Mouse (Mus musculus) left cerebral cortex, postnatal 36 days (tissue): ENCODE data around the gene F2r. TPM values are rescaled to one million over a fixed set of nuclear protein-coding genes. Genes with fewer than 3 reads are reported as not detected.

Source experiments
- DNase-seq, 2 experiments: peaks; one replicate each; pipeline ENCODE4 v3.0.0; 2021 to 2022; ENCODE audit warnings: low spot score in 2 of 2, mixed read lengths in 1 of 2
- intact Hi-C: fragments of 180-260 bp; cut with DNase I; formaldehyde crosslinking; loops from one replicate; pipeline ENCODE4 v1.15.1; 2025
- total RNA-seq, 2 experiments: library from RNA; stranded (reverse); gene quantifications; 2 replicates each; pipeline ENCODE4 v1.2.3; 2021

Gene F2r
- total RNA-seq, 2 experiments from 2014 or later, result 4.1 to 4.3 TPM

DNA sequence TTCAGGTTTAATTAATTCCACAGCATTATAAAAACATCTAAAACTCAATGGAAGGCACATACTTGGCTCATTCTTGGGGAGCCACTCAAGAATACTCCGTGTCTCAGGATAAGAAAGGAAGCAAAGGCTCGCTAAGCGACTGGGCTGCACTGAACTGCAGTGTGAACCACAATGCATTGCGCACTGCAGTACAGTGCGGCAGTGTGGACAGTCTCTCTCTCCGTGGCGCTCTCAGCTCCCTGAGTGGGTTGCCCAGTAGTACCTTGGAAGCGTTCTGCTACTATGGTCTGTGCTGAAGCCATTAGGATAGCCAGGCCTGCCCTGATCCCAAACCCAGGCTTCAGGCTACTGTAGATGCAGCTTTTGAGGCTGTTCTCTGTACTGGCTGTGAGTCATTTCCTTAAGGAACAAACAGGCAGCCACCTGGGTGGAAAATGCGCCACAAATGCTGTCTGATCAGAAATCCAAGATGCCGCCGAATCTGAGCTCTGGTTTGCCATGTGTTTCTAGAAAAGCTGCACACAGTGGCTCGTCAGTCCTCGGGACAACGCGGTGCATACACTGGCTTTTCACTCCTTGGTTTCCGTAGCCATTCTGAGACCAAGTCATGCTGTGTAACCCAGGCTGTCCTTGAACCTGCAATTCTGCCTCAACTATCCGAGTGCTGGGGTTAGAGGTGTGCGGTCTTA is 19.9 kb downstream of the F2r start:
- intact Hi-C loops, result no loop called here
- DNase-seq, result no peak

DNA sequence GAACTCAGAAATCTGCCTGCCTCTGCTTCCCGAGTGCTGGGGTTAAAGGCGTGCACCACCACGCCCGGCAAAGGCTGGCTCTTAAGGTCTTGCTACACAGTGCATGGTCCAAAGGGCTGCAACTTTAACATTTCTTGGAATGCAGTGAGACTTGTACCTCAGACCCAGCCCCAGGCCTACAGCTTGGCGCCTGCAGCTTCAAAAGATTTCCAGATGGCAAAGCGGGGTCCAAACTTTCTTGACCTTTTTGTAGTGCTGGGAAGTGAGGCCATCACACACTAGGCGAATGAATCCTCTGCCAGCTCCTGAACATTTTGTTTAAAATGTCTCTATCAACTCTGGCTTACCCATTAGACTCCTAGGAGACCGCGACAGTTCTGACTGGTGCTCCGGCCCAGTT is 20.7 kb downstream of the F2r start:
- DNase-seq, result no peak

DNA sequence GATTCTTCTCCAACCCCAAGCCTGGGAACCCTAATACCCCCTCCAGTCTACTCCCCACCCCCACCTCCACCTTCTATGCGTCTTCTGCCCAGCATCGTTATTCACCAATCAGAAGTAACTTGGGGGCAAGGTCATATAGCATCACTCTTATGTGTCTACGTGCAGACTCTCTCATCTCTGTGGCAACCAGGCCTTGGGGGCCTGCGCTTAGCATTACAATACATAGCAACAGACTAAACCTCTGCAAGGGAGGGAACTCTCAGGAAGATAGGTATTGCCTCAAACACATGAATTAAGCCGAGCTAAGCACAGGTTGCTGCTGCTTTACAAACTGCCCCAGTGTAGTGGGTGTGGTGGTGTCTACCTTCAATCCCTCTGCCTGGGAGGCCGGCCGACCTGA is 21.6 kb downstream of the F2r start:
- DNase-seq, result no peak
- intact Hi-C loops, result no loop called here

More for the DNA sequence above, 20.7 kb downstream of the F2r start:
- intact Hi-C loops, result no loop called here

DNA sequence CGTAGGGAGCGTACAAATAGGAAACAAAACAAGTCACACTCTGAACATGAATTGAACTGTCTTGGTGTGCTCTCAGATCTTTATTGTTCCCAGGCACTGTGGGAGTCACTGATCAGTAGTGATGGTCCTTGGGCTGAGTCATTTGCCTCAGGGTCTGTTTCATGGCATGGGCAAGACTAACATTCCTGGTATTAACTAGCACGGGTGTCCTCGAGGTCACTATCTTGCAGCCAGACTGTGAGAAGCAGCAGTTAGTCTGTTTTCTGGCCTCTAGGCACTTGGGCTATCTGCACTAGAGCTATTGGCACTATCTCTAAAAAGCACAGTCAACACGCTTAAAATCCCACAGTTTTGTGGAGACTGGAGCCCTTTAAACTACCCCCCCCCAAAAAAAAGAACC is 22.4 kb downstream of the F2r start:
- intact Hi-C loops, result no loop called here
- no peak for DNase-seq

DNA sequence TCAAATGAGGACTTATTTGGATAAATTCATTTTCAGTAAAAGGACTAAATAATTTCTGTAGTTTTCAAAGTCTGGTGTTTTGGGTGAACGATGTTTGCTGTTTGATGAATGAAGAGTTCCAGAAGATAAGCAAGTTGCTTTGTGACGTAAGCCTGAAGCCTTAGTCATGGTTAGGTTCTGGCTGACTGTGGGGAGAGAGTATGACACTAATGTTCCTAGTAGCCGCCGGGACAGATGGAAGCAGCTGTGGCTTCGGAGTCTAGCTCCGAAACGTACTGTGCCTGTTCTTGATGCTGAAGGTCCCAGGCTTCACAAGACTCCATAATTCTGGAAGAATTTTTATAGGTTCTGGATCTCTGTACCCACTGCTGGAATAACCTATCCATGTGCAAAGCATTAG is 22.9 kb downstream of the F2r start:
- intact Hi-C loops, result no loop called here
- no peak for DNase-seq

DNA sequence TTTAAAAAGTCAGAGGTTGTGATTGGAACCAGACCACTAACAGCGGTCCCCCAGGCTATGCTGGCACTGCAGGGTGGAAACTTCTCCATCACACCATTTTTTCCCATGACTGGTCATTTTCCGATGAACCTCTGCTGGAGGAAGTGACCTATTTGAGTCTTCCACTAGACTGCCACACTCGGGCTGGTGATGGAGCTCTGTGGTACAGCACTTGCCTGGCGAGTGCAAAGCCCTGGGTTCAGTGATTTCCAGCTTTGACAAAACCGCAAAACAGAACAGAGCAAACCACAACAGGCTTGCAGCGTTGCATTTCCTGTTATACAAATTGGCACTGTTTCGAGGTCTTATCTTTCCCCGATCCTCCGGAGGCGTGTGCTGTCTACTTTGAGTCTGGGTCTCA is 25.4 kb downstream of the F2r start:
- intact Hi-C loops, result no loop called here
- DNase-seq, result no peak

DNA sequence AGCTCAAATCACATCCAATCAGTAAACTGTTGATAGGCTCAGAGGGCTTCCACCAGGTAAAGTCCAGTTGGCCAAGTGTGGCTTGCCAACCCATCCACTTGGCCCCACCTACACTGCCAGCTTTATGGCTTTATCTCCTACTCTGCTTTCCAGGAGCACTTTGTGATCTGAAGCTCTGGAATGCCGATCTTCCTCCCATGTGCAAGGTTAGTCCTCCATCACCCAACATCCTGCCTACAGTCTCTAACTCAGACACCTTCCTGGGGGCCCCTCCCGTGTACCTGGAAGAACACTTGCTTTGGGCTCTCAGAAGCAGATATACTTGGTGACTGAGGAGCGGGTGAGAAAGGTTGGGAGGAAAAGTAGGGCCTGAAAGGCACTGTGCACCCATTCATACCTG is 26.7 kb downstream of the F2r start:
- intact Hi-C loops, result no loop called here
- DNase-seq, result no peak

DNA sequence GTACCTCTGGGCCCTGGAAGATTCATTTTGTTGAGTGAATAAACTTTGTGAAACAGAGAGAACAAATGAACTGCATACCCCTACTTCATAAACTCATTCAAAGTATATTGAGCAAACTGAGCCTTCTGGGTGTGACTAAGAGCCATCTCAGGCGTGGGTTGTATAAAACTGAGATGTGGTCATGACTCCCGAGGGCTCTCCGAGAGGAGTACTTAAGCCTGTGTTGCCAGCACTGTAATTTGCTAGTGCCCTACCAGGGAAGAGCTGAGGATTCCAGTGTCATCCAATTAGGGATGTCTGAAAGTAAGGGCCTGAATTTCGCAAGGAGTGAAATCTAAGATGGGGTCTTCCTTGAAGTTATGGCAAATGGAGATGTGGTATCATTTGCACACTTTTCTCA is 30.7 kb downstream of the F2r start:
- no peak for DNase-seq
- intact Hi-C loops, result no loop called here

DNA sequence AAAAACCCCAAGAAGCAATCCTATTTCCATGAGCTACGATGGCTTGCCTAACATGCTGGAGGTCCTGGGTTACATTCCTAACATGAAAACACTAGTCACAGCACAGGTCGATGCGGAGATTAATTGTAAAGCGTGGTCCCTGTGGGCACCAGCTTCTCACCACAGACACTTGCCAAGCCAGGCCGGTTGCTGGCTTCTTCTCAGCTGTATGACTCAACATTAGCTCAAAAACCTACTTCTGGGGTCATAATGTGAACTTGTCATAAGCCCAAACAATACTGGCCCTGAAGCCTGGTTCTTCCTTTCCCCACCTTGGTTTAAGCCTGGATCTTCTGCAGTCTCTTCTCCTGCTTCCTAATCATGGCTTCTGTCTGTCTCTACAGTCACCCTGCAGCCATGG is 33.4 kb downstream of the F2r start:
- DNase-seq, result no peak
- intact Hi-C loops, result no loop called here

DNA sequence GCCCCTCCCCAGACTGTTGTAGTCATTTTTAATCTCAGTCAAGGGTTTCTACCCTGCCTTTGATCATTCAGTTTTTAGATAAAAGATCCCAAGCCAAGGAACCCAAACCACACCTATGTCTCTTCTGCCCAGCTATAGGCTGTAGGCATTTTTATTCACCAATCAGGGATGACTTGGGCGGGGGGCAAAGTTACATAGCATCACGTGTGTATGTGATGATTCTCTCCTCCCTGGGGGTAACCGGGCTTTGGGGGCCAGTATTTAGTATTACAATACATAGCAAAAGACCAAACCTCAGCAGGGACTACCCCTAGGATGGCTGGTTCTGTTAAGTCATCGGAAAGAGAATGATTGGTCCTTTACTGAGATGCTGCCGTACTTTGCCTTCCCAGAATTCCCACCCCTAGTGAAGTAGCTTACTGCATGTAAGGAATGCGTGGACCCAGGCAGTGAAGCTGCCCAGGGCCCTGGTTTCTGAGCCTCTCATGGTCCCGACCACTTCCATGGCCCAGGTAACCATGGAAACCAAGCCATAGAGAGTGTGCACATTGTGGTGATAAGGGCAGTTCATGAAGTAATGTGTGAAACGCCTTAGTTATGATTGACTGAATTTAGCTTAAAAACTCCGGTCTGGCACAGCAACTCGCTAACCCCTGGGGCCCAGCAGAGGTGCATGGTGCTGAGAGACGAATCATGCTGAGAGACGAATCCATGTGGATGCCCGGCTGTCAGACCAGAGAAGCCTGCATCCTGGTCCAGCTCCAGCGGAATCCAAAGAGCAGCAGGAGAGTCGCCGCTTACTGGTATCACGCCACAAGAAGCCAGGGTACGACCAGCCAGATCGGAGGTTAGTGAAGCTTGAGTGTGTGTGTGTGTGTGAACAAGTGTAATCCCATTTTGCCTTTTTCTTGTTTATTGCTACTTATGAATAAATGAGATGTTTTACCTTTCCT is 34.8 kb downstream of the F2r start:
- intact Hi-C loops, result no loop called here
- no peak for DNase-seq

DNA sequence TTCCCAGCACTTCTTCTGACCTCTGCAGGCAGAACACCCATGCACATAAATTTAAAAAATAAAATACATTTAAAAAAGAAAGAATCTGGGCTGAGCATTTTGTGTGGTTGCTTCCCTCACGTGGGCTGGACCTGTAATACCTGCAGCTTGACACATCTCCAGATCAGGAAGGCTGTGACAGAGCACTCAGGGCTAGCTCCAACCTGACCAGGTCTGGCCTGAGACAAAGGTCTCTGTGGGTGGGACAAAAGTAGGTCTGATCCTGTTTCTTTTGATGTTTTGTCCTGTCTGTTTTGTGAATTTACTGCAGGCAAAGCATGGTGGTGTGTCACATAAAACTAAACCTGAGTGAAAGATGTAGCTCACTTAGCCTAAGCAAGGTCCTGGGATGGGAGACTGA is 36.4 kb downstream of the F2r start:
- intact Hi-C loops, result no loop called here
- no peak for DNase-seq

DNA sequence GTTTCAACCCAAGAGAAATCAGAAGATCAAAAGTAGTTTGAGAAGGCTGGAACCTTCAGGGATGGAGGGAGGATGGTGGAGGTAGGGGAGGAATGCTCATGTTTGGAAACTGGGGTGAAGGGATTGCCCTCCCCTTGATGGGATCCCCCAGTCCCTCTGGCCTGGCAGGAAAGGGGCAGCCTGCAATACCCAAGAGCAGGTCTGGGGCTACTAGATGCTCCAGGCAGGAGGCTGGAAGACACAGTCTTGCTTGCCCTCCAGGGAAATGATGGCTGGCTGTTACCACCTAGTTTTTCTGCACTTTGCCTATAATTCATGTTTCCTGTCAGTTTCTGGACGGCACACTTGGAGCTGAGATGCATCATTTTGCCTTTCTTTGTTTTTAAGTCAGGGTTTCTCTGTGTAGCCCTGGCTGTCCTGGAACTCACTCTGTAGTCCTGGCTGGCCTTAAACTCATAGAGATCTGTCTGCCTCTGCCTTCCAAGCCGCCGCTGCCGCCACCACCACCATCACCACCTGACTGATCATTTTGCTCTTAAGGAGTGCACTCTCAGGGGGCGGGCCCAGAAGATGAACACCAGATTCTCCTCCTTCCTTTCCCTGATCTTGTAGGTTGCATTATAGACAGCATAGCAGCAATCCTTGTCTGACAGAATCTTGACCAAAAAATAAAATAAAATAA is 40.1 kb downstream of the F2r start:
- intact Hi-C loops, result no loop called here

DNA sequence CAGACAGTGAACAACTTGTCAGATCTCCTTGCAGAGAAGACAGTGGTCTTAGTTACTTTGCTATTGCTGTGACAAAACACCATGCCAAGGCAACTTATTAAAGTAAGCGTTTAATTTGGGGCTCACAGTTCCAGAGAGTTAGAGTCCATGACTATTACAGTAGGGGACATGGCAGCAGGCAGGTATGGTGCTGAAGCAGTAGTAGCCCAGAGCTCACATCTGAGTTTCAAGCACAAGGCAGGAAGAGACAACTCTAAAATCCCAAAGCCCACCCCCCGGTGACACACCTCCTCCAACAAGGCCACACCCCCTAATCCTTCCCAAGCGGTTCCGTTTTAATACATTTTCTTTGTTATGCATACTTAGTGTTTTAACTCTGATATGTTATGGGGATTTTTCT is 47.4 kb downstream of the F2r start:
- intact Hi-C loops, result no loop called here
- no peak for DNase-seq

More for the DNA sequence above, 40.1 kb downstream of the F2r start:
- DNase-seq, result no peak

DNA sequence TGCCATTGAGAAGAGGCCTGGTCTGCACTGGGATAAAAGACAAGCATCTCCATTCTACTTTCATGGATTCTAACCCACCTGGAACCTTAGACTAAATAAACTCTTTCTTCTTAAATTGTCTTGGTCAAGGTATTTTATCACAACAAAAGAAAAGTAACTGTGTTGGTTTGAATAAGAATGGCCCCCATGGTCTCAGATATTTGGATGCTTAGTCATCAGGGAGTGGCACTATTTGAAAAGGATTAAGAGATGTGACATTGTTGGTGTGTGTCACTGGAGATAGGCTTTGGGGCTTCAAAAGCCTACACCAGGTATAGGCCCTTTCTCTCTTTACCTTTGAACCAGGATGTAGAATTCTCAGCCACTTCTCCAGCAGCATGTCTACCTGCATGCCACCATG is 49.0 kb downstream of the F2r start:
- intact Hi-C loops, result loop anchor here (10.0 kb wide), 1 partner anchor 375 kb away; no protein-coding TSS in a partner anchor
- DNase-seq, result no peak

DNA sequence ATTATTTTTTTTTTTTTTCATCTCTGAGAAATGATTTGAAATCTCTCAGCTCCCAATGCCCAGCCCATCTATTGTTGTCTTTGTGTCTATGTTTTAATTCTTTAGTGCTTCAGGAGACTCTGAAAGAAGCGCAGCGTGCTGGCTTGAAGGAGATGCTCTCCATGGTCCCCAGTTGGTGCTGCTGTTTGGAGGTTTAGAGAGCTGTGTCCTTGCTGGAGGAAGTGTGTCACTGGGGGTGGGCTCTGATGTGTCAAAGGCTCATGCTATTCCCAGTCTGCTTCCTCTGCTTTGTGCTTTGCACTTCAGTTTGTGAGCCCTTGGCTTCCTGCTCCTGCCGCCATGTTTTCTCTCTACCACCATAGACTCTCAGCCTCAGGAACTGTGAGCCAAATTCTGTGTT is 50.0 kb downstream of the F2r start:
- intact Hi-C loops, result loop anchor here (10.0 kb wide), 1 partner anchor 376 kb away; no protein-coding TSS in a partner anchor
- no peak for DNase-seq

DNA sequence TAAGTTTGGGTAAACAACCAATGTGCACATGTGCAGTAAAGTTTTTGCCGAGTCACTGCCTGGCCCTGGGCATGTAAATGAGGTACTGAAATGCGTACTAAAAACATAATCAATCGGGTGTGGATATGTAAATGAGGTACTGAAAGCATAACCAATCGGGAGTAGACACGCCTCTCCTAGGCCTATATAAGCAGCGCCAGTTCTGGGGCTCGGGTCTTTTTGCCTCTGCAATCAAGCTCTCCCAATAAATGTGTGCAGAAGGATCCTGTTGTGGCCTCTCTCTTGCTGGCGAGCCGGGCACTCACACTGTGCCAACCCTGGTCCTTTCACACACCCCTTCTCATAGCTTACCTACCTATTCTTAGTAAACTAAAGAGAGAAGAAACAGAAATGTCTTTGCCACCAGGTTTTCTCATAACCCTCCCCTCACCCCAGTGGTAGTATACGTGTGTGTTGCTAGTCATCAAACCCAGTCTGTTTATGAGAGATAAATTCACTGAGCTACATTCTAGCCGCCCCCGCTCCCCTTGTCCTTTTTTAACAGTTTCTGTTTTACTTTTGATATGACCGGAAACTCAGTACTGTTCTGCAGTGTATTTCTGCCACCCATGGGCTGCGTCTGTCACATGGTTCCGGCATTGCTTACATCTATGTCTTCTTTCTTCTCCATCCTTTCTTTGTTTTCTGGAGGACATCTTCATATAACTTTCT is 51.3 kb downstream of the F2r start:
- intact Hi-C loops, result loop anchor here (10.0 kb wide), 1 partner anchor 378 kb away; no protein-coding TSS in a partner anchor
- DNase-seq, result no peak

DNA sequence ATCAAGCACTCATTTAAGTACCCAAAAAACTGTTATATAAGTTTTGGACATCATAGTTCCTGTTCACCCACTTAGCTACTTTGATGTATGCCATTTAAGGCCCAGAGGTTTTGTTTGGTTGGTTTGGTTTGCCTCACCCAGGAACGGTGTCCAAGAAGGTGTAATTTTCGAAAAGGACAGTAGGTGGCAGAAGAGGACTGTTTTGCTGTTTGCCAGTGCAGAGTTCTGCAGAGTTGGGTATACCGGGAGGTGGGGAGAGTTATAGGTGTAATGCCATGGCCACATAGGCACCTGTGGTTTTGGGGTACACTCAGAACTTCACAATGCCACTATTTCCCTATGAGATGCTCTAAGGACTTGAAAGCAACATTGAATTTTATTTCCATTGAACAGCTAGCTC is 54.6 kb downstream of the F2r start:
- DNase-seq, result peak; percentile 38 to 67
- intact Hi-C loops, result loop anchor here (1.0 to 10.0 kb wide), 3 partner anchors 104 to 381 kb away; no protein-coding TSS in a partner anchor

DNA sequence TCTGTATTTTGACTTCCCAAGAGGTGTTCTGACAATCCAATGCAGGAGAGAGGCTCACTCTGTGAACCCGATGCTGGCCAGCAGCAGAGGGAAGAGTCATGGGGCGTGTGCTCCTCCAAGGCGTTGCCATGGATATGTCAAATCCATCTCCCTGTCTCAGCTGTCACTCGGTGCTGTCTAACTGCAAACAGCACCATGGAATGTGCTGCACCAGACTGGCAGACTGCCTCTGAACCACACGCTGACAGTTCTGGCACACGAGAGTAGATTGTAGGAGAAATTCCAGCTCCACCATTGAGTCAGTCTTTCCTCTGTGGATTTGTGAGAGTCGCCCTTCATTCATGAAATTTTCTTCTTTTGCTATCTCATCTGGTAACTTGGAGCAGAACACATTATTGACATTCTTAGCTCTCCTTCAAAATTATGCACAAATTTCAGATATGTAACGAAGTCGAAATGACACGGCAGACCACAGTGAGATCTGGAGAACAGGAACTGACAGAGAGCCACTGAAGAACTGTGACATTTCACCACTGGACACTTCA is 55.1 kb downstream of the F2r start:
- no peak for DNase-seq
- intact Hi-C loops, result loop anchor here (1.0 to 10.0 kb wide), 3 partner anchors 104 to 382 kb away; no protein-coding TSS in a partner anchor

DNA sequence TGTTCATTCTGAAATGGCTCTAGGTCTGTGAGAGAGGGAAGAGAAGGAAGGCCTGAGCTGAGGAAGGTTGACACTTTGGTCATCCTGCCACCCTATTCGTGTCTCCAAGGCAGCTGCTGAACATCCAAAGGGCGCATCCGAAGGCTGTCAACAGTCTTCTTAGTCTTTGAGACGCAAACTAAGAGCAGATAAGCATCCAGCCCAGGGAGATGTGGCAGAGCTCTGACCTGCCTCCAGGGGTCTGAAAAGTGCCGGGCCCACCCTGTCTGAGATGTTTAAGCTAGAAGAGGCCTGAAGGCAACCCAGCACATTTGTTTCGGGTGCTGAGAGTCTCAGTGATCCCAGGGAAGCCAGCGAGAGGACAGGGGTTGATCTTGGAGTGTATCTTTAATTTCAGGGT is 61.0 kb downstream of the F2r start:
- intact Hi-C loops, result no loop called here
- no peak for DNase-seq
